Mouse (Mus musculus) urinary bladder, postnatal 10 days (tissue): ENCODE data around the gene Atxn2l.
"Not testable (repeated sequence)": the region's sequence is repeated elsewhere in the genome, so short reads cannot be mapped to it uniquely, and the experiment has no call there.

Source experiments
- DNase-seq: peaks from one replicate; pipeline ENCODE4 v3.0.0; 2022; ENCODE audit warnings: low spot score

The Atxn2l gene

GRCm38 (mm10) chr7:126491005-126491404, 12.2 kb downstream of the Atxn2l start:
- no peak for DNase-seq

- not testable (repeated sequence) for DNase-seq
Observed at GRCm38 (mm10) chr7:126487617-126488385, 15.4 kb downstream of the Atxn2l start.

GRCm38 (mm10) chr7:126487052-126487483, 16.2 kb downstream of the Atxn2l start, which contains the start of gene Tufm:
Gene Tufm (plus strand): TSS chr7:126487361.
- DNase-seq: peak; percentile 80

- DNase-seq: no peak
Observed at GRCm38 (mm10) chr7:126482392-126482871, 20.8 kb downstream of the Atxn2l start.

- DNase-seq: no peak
Observed at GRCm38 (mm10) chr7:126481699-126482098, 21.5 kb downstream of the Atxn2l start.

GRCm38 (mm10) chr7:126474993-126475581, 28.1 kb downstream of the Atxn2l start, which contains the start of gene Sh2b1:
Gene Sh2b1 (minus strand): TSS chr7:126475424.
- DNase-seq: no peak

- DNase-seq: no peak
Observed at GRCm38 (mm10) chr7:126474486-126474955, 28.7 kb downstream of the Atxn2l start.

GRCm38 (mm10) chr7:126473470-126474086, 29.7 kb downstream of the Atxn2l start:
- no peak for DNase-seq

- DNase-seq: no peak
Observed at GRCm38 (mm10) chr7:126472713-126473112, 30.5 kb downstream of the Atxn2l start.

GRCm38 (mm10) chr7:126472306-126472705, 30.9 kb downstream of the Atxn2l start:
- no peak for DNase-seq

GRCm38 (mm10) chr7:126471853-126472252, 31.4 kb downstream of the Atxn2l start:
- no peak for DNase-seq

GRCm38 (mm10) chr7:126471361-126471760, 31.9 kb downstream of the Atxn2l start:
- no peak for DNase-seq

- no peak for DNase-seq
Observed at GRCm38 (mm10) chr7:126470077-126470476, 33.2 kb downstream of the Atxn2l start.

- DNase-seq: no peak
Observed at GRCm38 (mm10) chr7:126467834-126468627, 35.2 kb downstream of the Atxn2l start.

- no peak for DNase-seq
Observed at GRCm38 (mm10) chr7:126467271-126467670, 36.0 kb downstream of the Atxn2l start.

- no peak for DNase-seq
Observed at GRCm38 (mm10) chr7:126466707-126467106, 36.5 kb downstream of the Atxn2l start.

- DNase-seq: no peak
Observed at GRCm38 (mm10) chr7:126466116-126466515, 37.1 kb downstream of the Atxn2l start.

- no peak for DNase-seq
Observed at GRCm38 (mm10) chr7:126465246-126466030, 37.8 kb downstream of the Atxn2l start.

GRCm38 (mm10) chr7:126464836-126465235, 38.4 kb downstream of the Atxn2l start:
- DNase-seq: no peak

- DNase-seq: no peak
Observed at GRCm38 (mm10) chr7:126464121-126464520, 39.1 kb downstream of the Atxn2l start.

GRCm38 (mm10) chr7:126463547-126463946, 39.7 kb downstream of the Atxn2l start:
- DNase-seq: no peak
